Mouse (Mus musculus): ENCODE results near the gene Eml6.

DNA sequence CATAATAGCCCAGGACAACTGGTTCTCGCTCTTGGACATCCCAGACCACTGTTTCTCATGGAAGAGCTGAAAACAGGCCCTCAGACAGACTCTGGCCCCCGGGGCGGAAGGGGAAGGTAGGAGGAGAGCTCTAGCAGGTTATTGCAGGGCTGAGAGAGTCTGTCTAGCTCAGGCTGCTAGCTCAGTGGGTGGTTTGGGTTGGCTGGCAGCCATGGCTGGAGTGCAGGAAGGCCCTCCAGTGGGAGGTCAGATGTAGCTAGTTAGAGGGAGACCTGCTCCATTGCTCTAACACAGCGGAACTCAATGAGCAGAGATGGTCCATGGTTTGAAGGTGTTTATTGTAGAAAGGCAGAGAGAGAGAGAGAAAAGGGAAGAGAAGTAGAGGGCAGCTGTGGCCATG is 112.7 kb downstream of the Eml6 start:
- no peak for TF ChIP-seq POLR2A (IDR thresholded peaks at IDR 0.05; ENCODE audit: insufficient read depth, low read depth, low read length)
- no peak for TF ChIP-seq CTCF (IDR thresholded peaks at IDR 0.05; ENCODE audit: insufficient read depth, low read depth, low read length)
